Mouse (Mus musculus) embryo, embryonic 11.5 days (tissue): ENCODE measurements at regions not wholly inside any gene's neighbourhood (a gene's known extent, or its start where the extent isn't known, plus 50 kb on each side); places are given as distances from the start of the nearest gene placed in this dataset.

Experiments
- DNase-seq: peaks from one replicate; pipeline ENCODE4 v3.0.0-alpha.2; 2012; ENCODE audit warnings: low read depth, low spot score

GRCm38 (mm10) chr12:35232322-35232673 lies 185.3 kb downstream of the Snx13 start:
- no peak for DNase-seq

- DNase-seq, result no peak
Measured at GRCm38 (mm10) chr12:35231414-35232321, 184.7 kb downstream of the Snx13 start.

- no peak for DNase-seq
Measured at GRCm38 (mm10) chr12:35220429-35220828, 173.4 kb downstream of the Snx13 start.

- DNase-seq, result no peak
Measured at GRCm38 (mm10) chr12:35220002-35220401, 173.0 kb downstream of the Snx13 start.

GRCm38 (mm10) chr12:35216725-35217124 lies 169.7 kb downstream of the Snx13 start:
- no peak for DNase-seq

- DNase-seq, result no peak
Measured at GRCm38 (mm10) chr12:35209399-35209798, 162.4 kb downstream of the Snx13 start.

GRCm38 (mm10) chr12:35207605-35208004 lies 160.6 kb downstream of the Snx13 start:
- no peak for DNase-seq

- no peak for DNase-seq
Measured at GRCm38 (mm10) chr12:35203398-35203797, 156.4 kb downstream of the Snx13 start.

- DNase-seq, result no peak
Measured at GRCm38 (mm10) chr12:35200110-35200509, 153.1 kb downstream of the Snx13 start.
